Comparison of ENCODE assay signal across 14 mouse cellular contexts in the genomic region with DNA sequence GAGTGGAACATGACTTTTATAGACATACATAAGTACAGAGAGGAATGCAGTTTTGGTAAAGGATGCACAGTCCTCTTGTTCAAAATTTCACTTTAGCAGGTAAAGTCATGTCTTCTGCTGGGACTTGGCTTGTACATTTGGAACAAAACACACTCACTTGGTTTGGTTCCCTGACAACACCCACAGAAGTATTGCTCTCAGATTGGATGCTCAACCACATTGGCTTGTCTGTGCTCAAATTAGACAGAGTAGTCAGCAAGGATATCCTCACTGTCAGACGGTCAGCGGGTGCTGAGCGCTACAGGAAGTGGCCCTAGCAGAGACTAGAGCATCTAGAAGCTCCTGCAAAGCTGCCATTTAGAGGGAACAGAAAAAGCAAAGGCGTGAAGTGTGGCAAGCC.
A peak's percentile ranks its signal among the peaks of the same experiment; 100 is the strongest.
DNase-seq lines count a peak whose midpoint lies in the region.
"Had no signal": no experiment of that assay in that cellular context is flagged by ENCODE, and none has a peak within 500 bp of the region (broad histone marks: within the 10 kb centered on the region; RNA-seq: fewer than 3 reads in every experiment).

No protein-coding gene starts in this region.

- peak; percentile 19 for DNase-seq in gastrocnemius, postnatal 25 days
- no peak for DNase-seq in gastrocnemius, postnatal 14 days
- peak; percentile 3 to 29 for DNase-seq in left cerebral cortex, adult 9 months (ENCODE audit: low spot score in 2 of 2)
- DNase-seq in left cerebral cortex, adult 11 months (ENCODE audit: low spot score), result no peak
- peak; percentile 55 for DNase-seq in brain, adult 2 months (ENCODE audit: low read depth, low spot score)
- peak; percentile 15 to 40 for DNase-seq in left cerebral cortex, postnatal 36 days (ENCODE audit: low spot score in 2 of 2)
- no peak for DNase-seq in kidney, adult 9 months
- DNase-seq: adrenal gland, postnatal 25 days; cerebellum, adult 18-20 months; cerebellum, postnatal 10 days; heart, postnatal 4 days; lung, embryonic 14.5 days; retina, postnatal 1 day; thymus, postnatal 4 days had no signal

- intact Hi-C loops in gastrocnemius, postnatal 14 days (cut with DNase I; ENCODE audit: low total_unique reads), result no loop called here
- intact Hi-C loops in left cerebral cortex, postnatal 36 days (cut with DNase I), result no loop called here

Comparison
In these comparisons a context has a peak if more than half of its experiments do, and no peak if none do; other contexts are left out.
1. DNase-seq: peak in gastrocnemius, postnatal 25 days (single experiment), left cerebral cortex, adult 9 months (2 of 2), brain, adult 2 months (single experiment) and left cerebral cortex, postnatal 36 days (2 of 2); none in gastrocnemius, postnatal 14 days (single experiment), left cerebral cortex, adult 11 months (single experiment) and kidney, adult 9 months (single experiment).